Mouse (Mus musculus): ENCODE measurements around the gene Cpe.

- no peak for TF ChIP-seq CTCF (IDR thresholded peaks at IDR 0.05; ENCODE audit: low read depth)
- TF ChIP-seq EP300 (optimal IDR thresholded peaks at IDR 0.05) = no peak
Measured at GRCm38 (mm10) chr8:64664811-64665210, 28.0 kb downstream of the Cpe start.

All from stomach, postnatal 0 days (tissue).